Mouse (Mus musculus) megakaryocyte, embryonic 14.5 days (primary cell): ENCODE results near the gene Ptgr1.

Experiments used
- FLI1 ChIP-seq: IDR thresholded peaks from 2 replicates; pipeline ENCODE4 v1.6.1; 2012; ENCODE audit warnings: low read length, inconsistent platforms, mixed read lengths
- GATA1 ChIP-seq: IDR thresholded peaks from 3 replicates; pipeline ENCODE4 v1.6.1; 2012; ENCODE audit warnings: mixed read lengths, low read length, inconsistent platforms, borderline replicate concordance

GRCm38 (mm10) chr4:58944206-58944553 lies 42.7 kb downstream of the Ptgr1 start:
- TF ChIP-seq GATA1, result no peak
- TF ChIP-seq FLI1, result no peak
